Mouse (Mus musculus): ENCODE measurements around the gene Lamtor1. TPM values are rescaled to one million over a fixed set of nuclear protein-coding genes. Genes with fewer than 3 reads are reported as not detected.
A peak's percentile ranks its signal among the peaks of the same experiment; 100 is the strongest.
"Not testable (repeated sequence)": the region's sequence is repeated elsewhere in the genome, so short reads cannot be mapped to it uniquely, and the experiment has no call there.

Gene Lamtor1
- total RNA-seq, 2 experiments from 2014 or later, result 87.9 to 90.9 TPM

DNA sequence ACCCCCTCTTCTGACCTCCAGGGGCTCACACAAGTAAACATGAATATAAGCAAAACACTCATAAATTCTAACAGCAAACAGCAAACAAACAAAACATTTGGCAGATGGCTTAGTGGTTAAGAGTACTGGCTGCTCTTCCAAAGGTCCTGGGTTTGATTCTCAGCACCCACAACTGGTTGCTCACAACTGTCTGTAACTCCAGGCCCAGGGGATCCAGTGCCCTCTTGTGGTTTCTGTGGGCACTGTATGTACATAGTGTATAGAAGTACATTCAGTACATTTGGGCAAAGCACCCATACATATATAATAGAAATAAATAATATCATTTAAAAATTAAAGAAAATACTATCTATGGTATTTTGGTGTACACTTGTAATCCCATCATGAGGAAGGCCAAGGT lies 2.9 kb upstream of the Lamtor1 start:
- TF ChIP-seq CTCF (IDR thresholded peaks at IDR 0.05), result no peak; the same call in 1 of the 2 replicates
- intact Hi-C loops (cut with DNase I), result no loop called here
- DNase-seq (ENCODE audit: extremely low spot score in 1 of 2, low spot score in 2 of 2), result no peak
- Histone ChIP-seq H3K4me3 (no peak overlapping the region), H3K27ac (no peak overlapping the region)

DNA sequence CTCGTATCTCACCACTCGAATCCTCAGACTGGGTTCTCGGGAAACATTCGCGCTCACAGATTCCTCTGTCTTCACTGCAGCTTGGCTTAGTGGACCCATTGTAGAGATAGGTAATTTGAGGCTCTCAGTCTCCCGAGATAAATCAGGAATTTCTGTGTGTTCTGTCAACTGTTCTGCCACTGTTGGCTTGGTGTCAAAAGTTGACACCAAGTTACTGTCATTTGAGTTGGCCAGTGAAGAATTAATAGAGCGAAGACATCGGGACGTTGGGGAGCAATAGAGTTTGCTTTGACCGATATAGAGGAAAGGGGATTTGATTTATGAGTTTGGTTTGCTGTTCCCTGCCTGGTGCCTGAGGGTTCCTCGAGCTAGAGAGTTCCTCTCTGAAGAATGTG lies 580 bp downstream of the Lamtor1 start, which contains the start of gene Tomt:
Gene Tomt, minus strand, starts transcription at position 73 of the 395 bp plus-strand sequence.
- intact Hi-C loops (cut with DNase I), result loop anchor here (2.0 to 5.0 kb wide), 2 partner anchors 27 to 244 kb away; partner anchors contain the start of genes Clpb and Lrrc51
- H3K27ac ChIP-seq, result peak within 1 kb of the TSS; percentile 99
- no peak for DNase-seq (ENCODE audit: extremely low spot score in 1 of 2, low spot score in 2 of 2)
- no peak for TF ChIP-seq CTCF (IDR thresholded peaks at IDR 0.05)
- peak within 1 kb of the TSS; percentile 91 for H3K4me3 ChIP-seq

DNA sequence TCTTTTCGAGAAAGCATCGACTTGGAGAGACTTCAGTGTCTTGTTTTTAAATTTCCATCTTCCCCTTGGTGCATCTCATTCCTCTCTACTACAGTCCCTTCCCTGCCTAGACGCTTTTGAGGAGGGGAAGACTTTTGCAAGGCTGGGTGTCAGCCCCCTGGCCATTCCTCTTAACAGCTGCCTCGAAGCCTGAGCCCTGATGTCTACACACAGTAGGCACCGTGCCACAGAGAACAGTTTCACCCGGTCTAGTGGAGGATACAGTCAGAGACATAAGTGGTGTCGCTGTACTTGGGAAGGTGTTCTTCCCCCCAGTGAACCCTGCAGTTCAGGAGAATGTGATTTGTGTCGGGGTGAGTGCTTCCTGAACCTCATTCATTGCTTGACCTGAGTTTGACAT lies 992 bp downstream of the Lamtor1 start:
- Histone ChIP-seq H3K4me3 (peak overlapping the region; percentile 91), H3K27ac (peak overlapping the region; percentile 13; the same call in 1 of the 2 replicates)
- TF ChIP-seq CTCF (IDR thresholded peaks at IDR 0.05), result no peak
- no peak for DNase-seq (ENCODE audit: extremely low spot score in 1 of 2, low spot score in 2 of 2)
- intact Hi-C loops (cut with DNase I), result loop anchor here (2.0 to 5.0 kb wide), 2 partner anchors 26 to 244 kb away; partner anchors contain the start of genes Clpb and Lrrc51

DNA sequence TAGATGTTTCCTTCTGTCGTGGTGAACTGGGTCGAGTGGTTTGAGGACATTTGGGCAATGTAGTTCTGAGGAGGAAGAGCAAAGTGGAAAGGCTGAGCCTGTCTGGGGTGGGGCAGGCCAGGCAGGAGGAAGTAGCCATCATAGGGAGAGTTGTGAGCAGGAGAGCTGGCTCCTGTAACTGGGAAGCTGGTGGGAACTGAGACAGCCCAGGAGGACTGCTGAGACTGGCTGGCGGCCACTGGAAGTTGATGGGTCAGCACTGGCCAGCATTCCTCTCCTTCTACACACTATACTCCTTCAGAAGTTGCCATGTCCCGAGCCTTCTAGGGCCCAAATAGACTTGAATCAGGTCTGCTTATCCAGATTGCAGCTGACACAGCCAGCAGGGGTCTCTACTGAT lies 2.7 kb downstream of the Lamtor1 start:
- no peak overlapping the region for H3K4me3 ChIP-seq
- no peak for TF ChIP-seq CTCF (IDR thresholded peaks at IDR 0.05)
- peak overlapping the region; percentile 40; the same call in 1 of the 2 replicates for H3K27ac ChIP-seq

DNA sequence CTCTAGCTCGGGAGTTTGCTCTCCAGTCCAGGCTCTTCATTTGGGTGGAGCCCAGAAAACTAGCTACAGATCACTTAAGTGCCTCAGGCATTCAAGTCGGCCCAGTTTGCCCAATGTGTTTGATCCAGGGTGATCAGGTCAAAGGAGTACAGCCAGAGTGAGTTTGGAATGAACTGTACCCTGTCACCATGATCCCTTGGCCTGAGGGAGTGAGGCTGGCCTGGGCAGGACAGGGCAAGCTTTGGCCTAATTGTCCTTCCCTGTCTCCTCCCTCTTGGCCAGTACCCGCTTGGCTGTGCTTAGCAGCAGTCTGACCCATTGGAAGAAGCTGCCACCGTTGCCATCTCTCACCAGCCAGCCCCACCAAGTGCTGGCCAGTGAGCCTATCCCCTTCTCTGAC lies 4.4 kb downstream of the Lamtor1 start:
- no peak for DNase-seq (ENCODE audit: extremely low spot score in 1 of 2, low spot score in 2 of 2)
- H3K27ac ChIP-seq, result no peak overlapping the region
- intact Hi-C loops (cut with DNase I), result no loop called here
- TF ChIP-seq CTCF (IDR thresholded peaks at IDR 0.05), result no peak
- H3K4me3 ChIP-seq, result no peak overlapping the region

More for the DNA sequence above, 2.7 kb downstream of the Lamtor1 start:
- intact Hi-C loops (cut with DNase I), result loop anchor here (5.0 kb wide), 1 partner anchor 246 kb away; the partner anchor contains the start of gene Clpb
- no peak for DNase-seq (ENCODE audit: extremely low spot score in 1 of 2, low spot score in 2 of 2)

DNA sequence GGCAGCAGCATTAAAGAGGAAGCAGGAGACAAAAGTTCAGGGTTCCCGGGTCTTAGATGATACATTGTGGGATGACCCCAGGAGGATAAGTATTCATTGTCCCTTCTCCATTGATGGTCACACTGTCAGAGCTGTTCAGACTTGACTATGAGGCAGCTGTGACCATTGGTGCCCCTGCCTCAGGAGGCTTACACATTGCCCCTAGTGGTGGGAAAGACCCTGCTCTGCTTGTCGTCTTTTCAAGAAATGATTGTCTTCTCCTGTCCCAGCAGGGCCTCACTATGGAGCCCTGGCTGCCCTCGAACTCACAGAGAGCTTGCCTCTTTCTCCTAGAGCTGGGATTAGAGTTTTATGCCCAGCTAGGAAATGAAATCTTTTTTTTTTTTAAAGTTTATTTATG lies 6.3 kb downstream of the Lamtor1 start:
- Histone ChIP-seq H3K4me3 (no peak overlapping the region), H3K27ac (no peak overlapping the region)
- intact Hi-C loops (cut with DNase I), result no loop called here
- DNase-seq (ENCODE audit: extremely low spot score in 1 of 2, low spot score in 2 of 2), result no peak
- peak; percentile 15; the same call in 1 of the 2 replicates for TF ChIP-seq CTCF (IDR thresholded peaks at IDR 0.05)

DNA sequence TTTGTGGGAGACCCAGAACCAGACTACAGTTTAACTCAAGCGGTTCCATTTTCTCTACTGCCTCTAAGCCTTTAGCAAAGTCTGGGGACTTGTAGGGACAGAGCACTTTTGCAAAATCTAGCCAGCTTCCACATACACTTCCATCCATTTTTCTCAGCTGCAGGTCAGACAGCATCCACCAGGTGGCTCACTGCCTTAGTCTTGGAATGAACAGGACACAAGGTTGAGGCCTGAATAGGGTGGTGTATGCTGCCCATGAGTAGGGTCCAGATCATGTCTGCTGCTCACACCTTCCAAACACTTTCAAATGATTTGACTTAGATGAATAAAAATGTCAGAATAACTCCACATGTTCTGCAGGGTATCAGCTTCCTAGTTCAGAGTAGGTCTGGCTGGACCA lies 12.4 kb downstream of the Lamtor1 start:
- Histone ChIP-seq H3K27ac (no peak overlapping the region), H3K4me3 (no peak overlapping the region)
- peak; percentile 87 for TF ChIP-seq CTCF (IDR thresholded peaks at IDR 0.05)
- intact Hi-C loops (cut with DNase I), result loop anchor here (2.0 to 5.0 kb wide), 2 partner anchors 54 to 161 kb away; no protein-coding TSS in a partner anchor
- peak in 1 of 2 experiments; percentile 64 for DNase-seq (ENCODE audit: extremely low spot score in 1 of 2, low spot score in 2 of 2)

DNA sequence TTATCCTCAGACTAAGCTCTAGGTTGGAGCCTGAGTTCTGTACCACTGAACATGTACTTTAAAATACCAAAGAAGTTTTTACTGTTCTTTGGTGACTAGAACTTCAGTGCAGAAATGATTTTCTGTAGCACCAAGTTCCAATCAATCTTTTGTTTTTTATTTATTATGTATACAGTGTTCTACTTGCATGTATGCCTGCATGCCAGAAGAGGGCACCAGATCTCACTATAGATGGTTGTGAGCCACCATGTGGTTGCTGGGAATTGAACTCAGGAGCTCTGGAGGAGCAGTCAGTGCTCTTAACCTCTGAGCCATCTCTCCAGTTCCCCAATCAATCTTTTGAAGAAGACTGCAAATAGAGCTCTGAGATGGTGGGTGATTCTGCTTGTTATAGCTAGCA lies 20.2 kb downstream of the Lamtor1 start:
- intact Hi-C loops (cut with DNase I); DNase-seq (ENCODE audit: extremely low spot score in 1 of 2, low spot score in 2 of 2); H3K4me3 ChIP-seq; H3K27ac ChIP-seq: not testable (repeated sequence)
- peak; percentile 33 for TF ChIP-seq CTCF (IDR thresholded peaks at IDR 0.05)

DNA sequence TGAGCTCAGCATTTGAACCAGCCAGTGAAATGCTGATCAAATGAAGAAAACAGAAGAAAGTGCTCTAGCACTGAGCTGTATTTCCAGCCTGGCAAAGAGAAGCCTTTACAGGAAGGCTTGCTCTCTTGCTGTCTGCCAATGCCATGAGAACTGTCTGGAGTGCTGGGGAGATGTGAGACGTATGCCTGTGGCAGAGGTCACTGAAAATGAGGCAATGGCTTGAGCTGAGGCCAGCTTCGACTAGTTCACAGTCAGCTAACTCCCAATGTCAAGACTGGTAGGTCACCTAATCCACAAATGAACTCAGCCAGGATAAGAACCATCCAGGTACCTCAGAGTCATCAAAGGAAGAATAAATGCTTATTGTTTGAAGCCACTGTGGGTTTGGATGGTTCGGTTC lies 22.4 kb downstream of the Lamtor1 start:
- intact Hi-C loops (cut with DNase I), result no loop called here
- Histone ChIP-seq H3K27ac (no peak overlapping the region), H3K4me3 (no peak overlapping the region)
- no peak for DNase-seq (ENCODE audit: extremely low spot score in 1 of 2, low spot score in 2 of 2)
- TF ChIP-seq CTCF (IDR thresholded peaks at IDR 0.05), result no peak

DNA sequence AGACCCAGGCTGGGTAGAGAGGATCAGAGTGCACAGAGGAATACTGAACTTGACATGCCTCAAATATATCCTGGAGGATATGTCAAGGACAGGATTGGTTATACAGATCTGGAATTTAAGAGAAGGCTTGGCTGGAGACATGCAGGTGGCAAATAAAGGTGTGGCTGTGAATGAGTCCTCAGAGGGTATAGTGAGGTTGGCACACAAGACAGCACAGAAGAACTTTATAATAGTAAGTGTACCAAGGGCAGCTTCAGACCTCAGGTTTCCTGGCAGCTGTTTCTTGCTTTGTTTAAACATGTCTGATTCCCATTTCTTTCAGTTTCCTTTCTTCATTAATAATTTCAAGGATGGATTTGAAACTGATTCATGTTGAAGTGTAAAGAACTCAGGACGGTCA lies 26.8 kb downstream of the Lamtor1 start:
- intact Hi-C loops (cut with DNase I), result loop anchor here (2.0 kb wide), 2 partner anchors 26 to 36 kb away; partner anchors contain the start of gene Tomt
- no peak for TF ChIP-seq CTCF (IDR thresholded peaks at IDR 0.05)
- Histone ChIP-seq H3K27ac (no peak overlapping the region), H3K4me3 (no peak overlapping the region)
- no peak for DNase-seq (ENCODE audit: extremely low spot score in 1 of 2, low spot score in 2 of 2)

DNA sequence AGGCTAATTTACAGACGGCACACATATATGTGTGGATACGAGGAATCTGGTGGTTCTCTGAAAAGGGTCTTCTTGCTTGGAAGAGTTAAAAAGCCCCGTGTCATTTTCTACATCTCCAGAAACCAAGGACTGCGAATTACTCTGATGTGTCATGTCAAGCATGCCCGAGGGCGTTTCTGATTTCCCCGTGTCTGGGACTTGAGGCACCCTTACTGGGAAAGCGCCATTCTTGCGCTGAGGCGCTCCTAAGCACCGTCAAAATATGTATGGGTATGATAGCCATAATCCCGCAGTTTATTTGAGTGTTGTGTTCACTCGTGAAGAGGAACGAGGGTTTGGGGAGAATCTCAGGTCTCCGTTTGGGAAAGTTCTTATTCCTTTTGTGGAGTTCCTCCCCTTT lies 27.6 kb downstream of the Lamtor1 start:
- intact Hi-C loops (cut with DNase I), result loop anchor here (1.0 to 2.0 kb wide), 3 partner anchors 26 to 132 kb away; partner anchors contain the start of genes Rnf121, Tomt, Xndc1 and Xntrpc
- TF ChIP-seq CTCF (IDR thresholded peaks at IDR 0.05), result no peak
- peak overlapping the region; percentile 33; the same call in 1 of the 2 replicates for H3K27ac ChIP-seq
- H3K4me3 ChIP-seq, result peak overlapping the region; percentile 60
- DNase-seq (ENCODE audit: extremely low spot score in 1 of 2, low spot score in 2 of 2), result peak in 1 of 2 experiments; percentile 17

DNA sequence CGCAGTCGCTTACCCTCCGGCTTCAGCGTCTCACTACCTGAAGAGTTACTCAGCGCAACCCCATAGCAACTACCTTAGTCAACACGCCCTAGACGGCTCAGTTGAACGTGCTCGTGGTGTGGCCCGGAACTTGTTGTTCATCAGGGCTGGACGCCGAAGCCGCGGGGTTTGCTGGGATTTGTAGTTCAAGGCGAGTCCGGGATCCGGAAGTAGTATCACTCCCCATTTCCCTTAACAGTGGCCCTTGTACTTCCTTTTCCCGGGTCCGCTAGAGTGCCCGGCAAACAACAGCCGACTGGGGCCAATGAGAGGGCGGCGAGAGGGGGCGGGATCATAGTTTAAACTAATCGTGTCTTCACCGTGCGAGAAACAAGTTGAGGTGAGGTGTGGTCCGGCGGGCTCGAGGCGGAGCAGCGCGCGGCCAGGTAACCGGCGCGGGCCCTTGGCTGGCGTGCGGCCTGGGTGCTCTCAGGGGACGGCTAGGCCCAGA lies 28.1 kb downstream of the Lamtor1 start, which contains the start of the genes Lrrc51 and Numa1:
Gene Lrrc51, minus strand, starts transcription at position 145 of the 490 bp plus-strand sequence.
Gene Numa1, plus strand, starts transcription at position 361 of the 490 bp plus-strand sequence.
- peak within 1 kb of the TSS; percentile 79 for H3K27ac ChIP-seq
- intact Hi-C loops (cut with DNase I), result loop anchor here (1.0 to 2.0 kb wide), 4 partner anchors 27 to 132 kb away; partner anchors contain the start of genes Rnf121, Tomt, Xndc1 and Xntrpc
- peak within 1 kb of the TSS; percentile 60 for H3K4me3 ChIP-seq
- DNase-seq (ENCODE audit: extremely low spot score in 1 of 2, low spot score in 2 of 2), result peak; percentile 95 to 96
- no peak for TF ChIP-seq CTCF (IDR thresholded peaks at IDR 0.05)
